Mouse (Mus musculus) heart, embryonic 14.5 days (tissue): ENCODE results near the gene Pgam2. TPM values are rescaled to one million over a fixed set of nuclear protein-coding genes. Genes with fewer than 3 reads are reported as not detected.

Source experiments
- ATAC-seq: fragments of 200-750 bp; cut with Nextera tagmentation; 2 replicates; pipeline ENCODE4 v1.8.0; 2017; ENCODE audit warnings: low read depth, moderate TSS enrichment; ENCODE audit not compliant: insufficient number of reproducible peaks, insufficient read depth, low FRiP score
- H3K27ac ChIP-seq, 2 experiments: fragments of 200-500 bp in 1 of 2; fragments of 300-500 bp in 1 of 2; sonication (generic) in 1 of 2; replicated peaks in 1 of 2; 2 replicates each; pipeline ENCODE4 v1.5.1; 2012 to 2014; ENCODE audit warnings: low read depth in 2 of 2, low read length in 2 of 2, control low read depth in 1 of 2, mild to moderate bottlenecking in 1 of 2, mixed read lengths in 1 of 2; ENCODE audit not compliant: control insufficient read depth in 1 of 2, insufficient read depth in 1 of 2
- H3K27me3 ChIP-seq: fragments of 300-500 bp; sonication (generic); 2 replicates; pipeline ENCODE4 v1.6.1; 2014; ENCODE audit warnings: mild to moderate bottlenecking, low read length, control low read depth; ENCODE audit not compliant: control insufficient read depth, insufficient read depth
- H3K36me3 ChIP-seq: fragments of 300-500 bp; sonication (generic); 2 replicates; pipeline ENCODE4 v1.6.1; 2014; ENCODE audit warnings: mild to moderate bottlenecking, control low read depth, low read length, mixed read lengths; ENCODE audit not compliant: control insufficient read depth, insufficient read depth
- H3K4me1 ChIP-seq, 2 experiments: fragments of 200-500 bp in 1 of 2; fragments of 300-500 bp in 1 of 2; sonication (generic) in 1 of 2; 2 replicates each; pipeline ENCODE4 v1.6.1; 2012 to 2014; ENCODE audit warnings: low read length in 2 of 2, control low read depth in 1 of 2, mixed read lengths in 1 of 2; ENCODE audit not compliant: control insufficient read depth in 2 of 2, insufficient read depth in 2 of 2
- H3K4me2 ChIP-seq: fragments of 300-500 bp; sonication (generic); 2 replicates; pipeline ENCODE4 v1.6.1; 2014; ENCODE audit warnings: mild to moderate bottlenecking, low read length
- H3K4me3 ChIP-seq, 2 experiments: fragments of 200-500 bp in 1 of 2; fragments of 300-500 bp in 1 of 2; sonication (generic) in 1 of 2; 2 replicates each; pipeline ENCODE4 v1.5.1; 2012 to 2014; ENCODE audit warnings: low read length in 2 of 2, mild to moderate bottlenecking in 2 of 2, control low read depth in 1 of 2, low read depth in 1 of 2, moderate library complexity in 1 of 2; ENCODE audit not compliant: control insufficient read depth in 1 of 2, insufficient read depth in 1 of 2
- H3K9ac ChIP-seq: fragments of 300-500 bp; sonication (generic); 2 replicates; pipeline ENCODE4 v1.6.1; 2014; ENCODE audit warnings: mild to moderate bottlenecking, low read length
- H3K9me3 ChIP-seq: fragments of 300-500 bp; sonication (generic); 2 replicates; pipeline ENCODE4 v1.6.1; 2016; ENCODE audit warnings: low read length, control low read depth; ENCODE audit not compliant: control insufficient read depth
- WGBS: fragments of 180-500 bp; shearing (Covaris S2); extraction: QIAGEN DNeasy Blood & Tissue Kit; methylation state at CpG from one replicate; pipeline ENCODE4 v1.1.7; 2014; 5-methylcytosine and 5-hydroxymethylcytosine counted together
- polyA plus RNA-seq: library from polyadenylated mRNA; unstranded; fragments of >200 nt; fragmentation: Nextera tagmentation; extraction: Ambion mirVana; gene quantifications from 2 replicates; pipeline ENCODE4 v1.2.1, GENCODE M21; 2014

The Pgam2 gene
- polyA plus RNA-seq, result 1,077 and 1,126 TPM in 2 replicates

- peak within 1 kb of the TSS; percentile 60 to 72 for H3K4me3 ChIP-seq
Observed at GRCm38 (mm10) chr11:5803551-5803981, at the start of gene Pgam2. TSS of gene Pgam2 (minus strand) at chr11:5803733.

GRCm38 (mm10) chr11:5852314-5852713 lies 48.8 kb upstream of the Pgam2 start:
- H3K9ac ChIP-seq, result no peak overlapping the region
- WGBS, result 33% methylated on average over 1 of the region's 1 CpGs
- H3K4me1 ChIP-seq, result peaks cover 33 to 44% of the 10 kb centered on the region in 2 experiments
- no peak for ATAC-seq
- H3K9me3 ChIP-seq, result 0 out of 2 replicates have a peak, but pooled peaks cover under 1% of the 10 kb centered on the region
- H3K4me2 ChIP-seq, result no peak overlapping the region
- H3K27ac ChIP-seq, result no peak overlapping the region
- H3K4me3 ChIP-seq, result no peak overlapping the region
- no peaks in the 10 kb centered on the region for H3K36me3 ChIP-seq
- H3K27me3 ChIP-seq, result no peaks in the 10 kb centered on the region

More at GRCm38 (mm10) chr11:5803551-5803981, at the start of gene Pgam2:
- H3K27me3 ChIP-seq, result no peaks in the 10 kb centered on the region
- H3K9me3 ChIP-seq, result no peaks in the 10 kb centered on the region
- H3K4me2 ChIP-seq, result peak within 1 kb of the TSS; percentile 70
- WGBS, result 20% methylated on average over 8 of the region's 8 CpGs
- peak within 1 kb of the TSS; percentile 83 to 92 for H3K27ac ChIP-seq
- ATAC-seq, result peak; percentile 80
- H3K4me1 ChIP-seq, result peaks cover 10 to 27% of the 10 kb centered on the region in 2 experiments; a peak in 3 of 4 replicates
- peaks cover 33% of the 10 kb centered on the region for H3K36me3 ChIP-seq
- H3K9ac ChIP-seq, result peak within 1 kb of the TSS; percentile 83

GRCm38 (mm10) chr11:5851021-5851736 lies 47.6 kb upstream of the Pgam2 start:
- no peak overlapping the region for H3K4me3 ChIP-seq
- H3K9me3 ChIP-seq, result peaks cover 6% of the 10 kb centered on the region; the same call in 1 of the 2 replicates
- peak overlapping the region; percentile 14 to 51; a peak in 3 of 4 replicates for H3K27ac ChIP-seq
- H3K9ac ChIP-seq, result no peak overlapping the region
- peaks cover 36 to 39% of the 10 kb centered on the region in 2 experiments for H3K4me1 ChIP-seq
- ATAC-seq, result no peak
- H3K27me3 ChIP-seq, result no peaks in the 10 kb centered on the region
- H3K36me3 ChIP-seq, result no peaks in the 10 kb centered on the region
- H3K4me2 ChIP-seq, result no peak overlapping the region
- WGBS, result 37% methylated on average over 4 of the region's 4 CpGs

- Histone ChIP-seq H3K4me3 (no peak overlapping the region), H3K9me3 (peaks cover 6% of the 10 kb centered on the region; the same call in 1 of the 2 replicates), H3K4me2 (no peak overlapping the region), H3K27me3 (no peaks in the 10 kb centered on the region), H3K4me1 (peaks cover 30 to 32% of the 10 kb centered on the region in 2 experiments), H3K9ac (no peak overlapping the region), H3K36me3 (no peaks in the 10 kb centered on the region), H3K27ac (no peak overlapping the region)
- ATAC-seq, result no peak
- 42% methylated on average over 5 of the region's 5 CpGs for WGBS
Observed at GRCm38 (mm10) chr11:5850452-5850851, 46.9 kb upstream of the Pgam2 start.

GRCm38 (mm10) chr11:5849316-5849715 lies 45.8 kb upstream of the Pgam2 start:
- 73% methylated on average over 2 of the region's 2 CpGs for WGBS
- Histone ChIP-seq H3K9ac (no peak overlapping the region), H3K9me3 (peaks cover 6% of the 10 kb centered on the region; the same call in 1 of the 2 replicates), H3K27ac (no peak overlapping the region), H3K27me3 (no peaks in the 10 kb centered on the region), H3K4me3 (no peak overlapping the region), H3K4me2 (no peak overlapping the region), H3K36me3 (no peaks in the 10 kb centered on the region), H3K4me1 (peaks cover 30 to 31% of the 10 kb centered on the region in 2 experiments)
- no peak for ATAC-seq

- Histone ChIP-seq H3K4me3 (no peak overlapping the region), H3K9me3 (peaks cover 6% of the 10 kb centered on the region; the same call in 1 of the 2 replicates), H3K9ac (no peak overlapping the region), H3K27me3 (no peaks in the 10 kb centered on the region), H3K4me2 (no peak overlapping the region), H3K36me3 (no peaks in the 10 kb centered on the region), H3K27ac (no peak overlapping the region; a peak in 1 of 4 replicates), H3K4me1 (peaks cover 30 to 31% of the 10 kb centered on the region in 2 experiments)
- 43% methylated on average over 6 of the region's 6 CpGs for WGBS
- no peak for ATAC-seq
Observed at GRCm38 (mm10) chr11:5848741-5849140, 45.2 kb upstream of the Pgam2 start.

GRCm38 (mm10) chr11:5846639-5847345 lies 43.3 kb upstream of the Pgam2 start:
- H3K27ac ChIP-seq, result peak overlapping the region; percentile 46 to 57
- no peak overlapping the region for H3K4me3 ChIP-seq
- no peaks in the 10 kb centered on the region for H3K36me3 ChIP-seq
- H3K9me3 ChIP-seq, result peaks cover 11% of the 10 kb centered on the region
- no peak overlapping the region for H3K9ac ChIP-seq
- WGBS, result 38% methylated on average over 7 of the region's 7 CpGs
- H3K4me2 ChIP-seq, result no peak overlapping the region
- ATAC-seq, result no peak
- H3K27me3 ChIP-seq, result no peaks in the 10 kb centered on the region
- peaks cover 23 to 26% of the 10 kb centered on the region in 2 experiments for H3K4me1 ChIP-seq
